Mouse (Mus musculus): ENCODE measurements at regions not wholly inside any gene's neighbourhood (a gene's known extent, or its start where the extent isn't known, plus 50 kb on each side); places are given as distances from the start of the nearest gene placed in this dataset.
"Not testable (repeated sequence)": the region's sequence is repeated elsewhere in the genome, so short reads cannot be mapped to it uniquely, and the experiment has no call there.

DNA sequence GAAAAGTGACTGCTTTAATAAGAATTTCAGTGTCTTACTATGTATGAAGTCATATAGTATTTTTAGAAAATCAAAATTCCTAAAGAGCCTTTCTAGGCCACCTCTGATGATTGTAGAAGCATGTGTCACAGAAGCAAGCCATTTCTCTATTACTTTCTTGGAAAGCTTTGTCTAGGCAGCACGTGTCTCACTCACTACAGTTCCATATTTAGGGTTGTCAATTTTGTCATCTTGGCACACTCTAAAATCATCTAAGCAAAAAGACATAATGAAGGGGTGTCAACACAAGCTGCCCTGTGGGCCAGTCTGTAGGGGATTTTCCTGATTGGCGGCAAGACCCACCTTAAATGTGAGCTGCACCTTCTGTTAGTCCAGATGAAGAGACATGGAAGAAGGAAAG lies 723.1 kb upstream of the Brinp1 start:
- DNase-seq: no peak
- intact Hi-C loops (cut with DNase I): no loop called here

DNA sequence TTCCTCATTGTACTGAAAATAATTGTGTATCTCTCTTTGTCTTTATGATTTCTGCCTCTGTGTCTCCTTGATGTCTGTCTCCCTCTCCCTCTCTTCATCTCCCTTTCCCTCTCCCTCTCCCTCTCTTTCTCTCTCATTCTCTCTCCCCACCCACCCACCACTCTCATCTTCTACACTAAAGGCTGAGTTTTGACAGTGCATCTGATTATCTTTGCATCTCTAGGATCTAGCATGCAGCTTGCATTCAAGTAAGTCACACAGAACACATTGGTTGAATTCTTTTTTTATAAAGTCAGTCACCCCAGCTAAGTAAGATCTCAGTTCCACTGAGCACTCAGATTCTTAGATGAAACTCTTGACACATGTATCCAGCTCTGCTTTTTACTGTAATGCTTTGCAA lies 719.3 kb upstream of the Brinp1 start:
- DNase-seq: no peak
- intact Hi-C loops (cut with DNase I): no loop called here

GRCm38 (mm10) chr4:69628908-69629307 lies 674.7 kb upstream of the Brinp1 start:
- intact Hi-C loops (cut with DNase I): no loop called here

DNA sequence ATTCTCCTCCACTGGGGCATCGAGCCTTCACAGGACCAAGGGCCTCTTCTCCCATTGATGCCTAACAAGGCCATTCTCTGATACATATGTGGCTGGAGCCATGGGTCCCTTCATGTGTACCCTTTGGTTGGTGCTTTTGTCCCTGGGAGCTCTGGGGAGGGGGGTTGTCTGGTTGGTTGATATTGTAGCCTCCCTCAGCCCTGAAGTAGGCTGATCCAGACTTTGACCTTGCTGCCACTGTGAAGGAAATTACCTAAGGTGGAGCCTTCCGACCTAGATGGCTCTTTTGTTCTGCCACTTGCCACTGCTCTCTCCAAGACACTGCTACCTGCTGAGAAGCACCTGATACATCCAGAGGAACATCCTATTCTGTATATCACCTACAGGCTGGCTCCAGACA lies 672.2 kb upstream of the Brinp1 start:
- intact Hi-C loops (cut with DNase I); DNase-seq: not testable (repeated sequence)

More at GRCm38 (mm10) chr4:69628908-69629307, 674.7 kb upstream of the Brinp1 start:
- no peak for DNase-seq

DNA sequence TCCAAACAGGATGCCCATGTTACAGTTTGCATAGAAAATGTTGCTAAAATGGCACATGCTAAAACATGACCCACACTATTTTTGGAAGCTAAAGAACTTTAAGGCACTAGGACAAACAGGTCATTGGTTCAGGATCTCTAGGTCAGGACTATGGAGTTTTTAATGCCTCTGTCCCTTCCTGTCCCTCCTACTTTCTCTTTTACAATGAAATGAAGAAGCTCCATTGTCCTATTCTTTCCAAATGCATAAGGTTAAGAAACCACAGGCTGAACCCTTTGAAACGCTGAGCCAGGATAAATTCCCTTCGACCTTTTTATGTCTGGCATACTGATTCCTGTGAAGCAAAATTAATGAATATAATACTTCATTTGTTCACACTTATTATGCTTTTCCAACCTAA lies 671.6 kb upstream of the Brinp1 start:
- intact Hi-C loops (cut with DNase I): no loop called here

GRCm38 (mm10) chr4:69621058-69621609 lies 666.9 kb upstream of the Brinp1 start:
- intact Hi-C loops (cut with DNase I): no loop called here
- DNase-seq: no peak

More for the DNA sequence above, 671.6 kb upstream of the Brinp1 start:
- no peak for DNase-seq

GRCm38 (mm10) chr4:69618161-69618730 lies 664.0 kb upstream of the Brinp1 start:
- intact Hi-C loops (cut with DNase I): no loop called here
- DNase-seq: no peak

DNA sequence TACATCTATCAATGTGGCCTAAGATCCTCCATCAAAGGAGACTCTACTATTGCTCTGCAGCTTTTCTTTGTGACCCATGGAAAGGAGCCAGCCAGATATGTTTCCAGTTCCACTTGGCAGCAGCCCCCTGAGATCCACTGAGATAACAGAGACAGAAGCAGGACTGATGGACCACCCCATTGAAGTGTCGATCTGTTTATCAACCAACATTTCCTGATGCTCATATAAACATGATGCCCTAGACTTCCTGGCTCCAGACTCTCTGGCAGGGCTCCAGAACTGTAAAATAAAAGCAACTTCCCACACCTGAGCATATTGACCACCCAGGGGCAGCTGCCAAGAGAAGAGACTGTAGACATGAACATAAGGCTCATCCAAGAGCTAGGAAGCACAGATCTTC lies 660.7 kb upstream of the Brinp1 start:
- intact Hi-C loops (cut with DNase I): no loop called here
- DNase-seq: no peak

- intact Hi-C loops (cut with DNase I): no loop called here
- DNase-seq: peak in 1 of 2 experiments; percentile 1
Measured at GRCm38 (mm10) chr4:69611681-69612300, 657.6 kb upstream of the Brinp1 start.

DNA sequence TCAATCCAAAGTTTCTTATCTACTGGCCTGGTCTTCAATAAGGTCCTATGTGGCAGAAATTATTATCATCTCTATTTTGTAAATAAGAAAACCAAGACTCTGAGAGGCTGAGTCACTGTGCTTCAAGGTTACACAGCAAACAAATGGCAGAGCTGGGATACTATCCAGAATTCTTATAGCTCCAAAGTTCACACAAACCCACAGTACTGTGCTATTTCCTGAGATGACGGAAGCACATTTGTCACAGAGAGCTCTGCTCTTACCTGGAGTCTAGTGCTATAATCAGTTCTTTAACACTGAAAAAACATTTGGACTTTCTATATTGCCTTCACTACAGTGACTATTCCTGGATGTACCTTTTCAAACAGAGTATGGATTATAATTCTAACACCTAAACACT lies 654.7 kb upstream of the Brinp1 start:
- intact Hi-C loops (cut with DNase I): no loop called here
- no peak for DNase-seq

DNA sequence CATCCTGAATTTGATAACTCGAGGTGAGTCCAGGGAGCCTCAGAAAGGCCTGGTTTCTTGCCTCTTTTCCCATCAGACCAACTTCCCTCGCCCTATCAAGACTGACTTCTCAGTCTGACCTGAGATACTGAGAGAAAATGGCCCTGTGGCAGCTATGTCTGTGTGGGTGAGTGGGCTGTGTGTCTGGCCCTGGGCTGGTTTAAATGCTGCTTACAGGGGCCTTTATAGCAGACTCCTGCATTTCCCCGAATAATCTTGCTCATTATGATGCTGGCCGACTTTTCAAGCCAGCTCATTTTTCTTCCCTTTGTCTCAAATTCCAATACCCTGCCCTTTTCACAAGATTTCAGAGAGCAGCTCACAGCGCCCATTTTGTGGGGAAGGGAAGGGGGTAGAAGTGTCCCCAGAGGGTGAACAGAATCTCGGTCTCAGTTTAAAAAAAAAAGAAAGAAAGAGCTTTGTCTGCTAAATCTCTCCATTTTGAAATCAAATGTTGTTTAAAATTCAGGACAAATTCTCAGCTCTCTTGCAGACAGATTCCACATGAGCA lies 642.9 kb upstream of the Brinp1 start:
- no peak for DNase-seq
- intact Hi-C loops (cut with DNase I): no loop called here

GRCm38 (mm10) chr4:69594022-69594421 lies 639.8 kb upstream of the Brinp1 start:
- intact Hi-C loops (cut with DNase I): no loop called here
- DNase-seq: no peak

GRCm38 (mm10) chr4:69576256-69576655 lies 622.1 kb upstream of the Brinp1 start:
- intact Hi-C loops (cut with DNase I): no loop called here
- DNase-seq: no peak

DNA sequence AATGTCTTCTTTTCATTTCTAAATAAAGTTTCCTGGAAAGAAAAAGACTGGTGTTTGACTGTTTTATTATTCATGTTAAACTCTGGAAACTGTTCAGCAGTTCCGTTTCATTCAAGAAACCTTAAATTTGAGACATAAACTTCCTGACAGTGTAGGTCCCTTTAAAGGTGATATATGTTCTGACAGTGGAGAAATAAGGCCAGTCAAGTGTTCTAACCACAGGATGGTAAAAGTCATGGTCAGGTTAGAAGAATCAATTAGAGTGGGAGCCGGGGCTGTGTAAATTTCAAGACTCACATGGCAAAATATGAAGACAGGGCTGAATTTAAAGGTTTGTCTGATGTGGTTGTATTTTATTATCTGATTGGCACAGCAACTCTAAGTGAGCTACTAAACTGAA lies 593.9 kb upstream of the Brinp1 start:
- no peak for DNase-seq
- intact Hi-C loops (cut with DNase I): no loop called here

GRCm38 (mm10) chr4:69538172-69538908 lies 584.1 kb upstream of the Brinp1 start:
- DNase-seq: peak; percentile 36 to 55
- intact Hi-C loops (cut with DNase I): no loop called here

GRCm38 (mm10) chr4:69533107-69533506 lies 578.9 kb upstream of the Brinp1 start:
- no peak for DNase-seq
- intact Hi-C loops (cut with DNase I): no loop called here

DNA sequence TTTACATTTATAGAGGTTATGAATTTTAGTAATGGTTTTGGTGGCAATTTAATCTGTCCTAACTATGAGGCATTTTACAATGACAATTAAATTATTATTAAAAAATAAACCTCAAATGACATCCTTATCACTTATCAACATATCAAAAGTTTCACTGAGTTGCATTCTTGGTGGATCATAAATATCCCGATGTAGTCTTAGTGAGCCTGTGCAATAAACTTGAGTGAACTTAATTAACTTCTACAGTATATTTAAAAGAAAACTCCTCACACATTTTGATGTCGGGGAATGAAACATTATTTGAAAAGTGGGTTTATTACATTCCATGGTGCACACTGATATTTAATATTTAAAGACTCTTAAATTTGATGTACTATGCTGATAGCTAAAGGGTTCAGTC lies 568.9 kb upstream of the Brinp1 start:
- intact Hi-C loops (cut with DNase I): no loop called here
- DNase-seq: no peak

DNA sequence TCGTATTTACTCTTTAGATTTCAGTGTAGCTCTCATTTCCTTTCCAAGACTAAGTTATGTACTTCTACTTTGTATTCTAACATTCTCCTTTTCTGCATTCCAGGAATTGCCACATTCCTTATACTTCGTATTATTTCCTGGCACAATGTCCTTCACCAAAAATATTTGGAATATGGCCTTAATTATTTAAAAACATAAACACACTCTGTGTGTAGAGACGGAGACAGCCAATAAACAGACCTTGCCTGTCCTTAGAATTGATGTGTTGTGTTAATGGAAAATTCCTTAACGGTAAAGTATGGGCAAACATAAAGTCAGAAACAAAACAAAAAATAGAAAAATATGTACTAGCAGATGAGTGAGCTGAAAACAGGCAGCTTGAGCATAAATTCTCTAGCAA lies 554.1 kb upstream of the Brinp1 start:
- DNase-seq: no peak
- intact Hi-C loops (cut with DNase I): no loop called here

GRCm38 (mm10) chr4:69471200-69471599 lies 517.0 kb upstream of the Brinp1 start:
- no peak for DNase-seq
- intact Hi-C loops (cut with DNase I): no loop called here

DNA sequence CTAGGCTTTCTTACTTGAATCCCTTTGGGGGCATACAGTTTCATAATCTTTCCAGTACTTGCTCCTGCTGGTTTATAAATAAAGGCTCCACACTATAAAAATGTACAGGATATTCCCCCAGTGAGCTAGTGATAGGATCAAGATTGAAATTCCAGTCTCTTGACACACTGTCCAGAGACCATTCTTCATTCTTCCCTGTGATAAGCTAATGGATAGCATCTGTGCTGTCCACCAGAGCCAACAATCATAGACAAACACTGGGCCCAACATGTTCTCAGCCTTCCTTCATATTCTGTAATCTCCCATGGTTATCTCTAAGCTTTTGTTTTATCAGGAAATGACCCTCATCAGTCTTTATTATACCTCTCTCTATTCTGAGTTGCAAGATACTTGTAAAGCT lies 505.8 kb upstream of the Brinp1 start:
- DNase-seq: no peak
- intact Hi-C loops (cut with DNase I): loop anchor here (2.0 kb wide), 1 partner anchor 73 kb away; no protein-coding TSS in a partner anchor

- DNase-seq: no peak
- intact Hi-C loops (cut with DNase I): no loop called here
Measured at GRCm38 (mm10) chr4:69456420-69456819, 502.2 kb upstream of the Brinp1 start.

GRCm38 (mm10) chr4:69446161-69446560 lies 492.0 kb upstream of the Brinp1 start:
- DNase-seq: no peak
- intact Hi-C loops (cut with DNase I): no loop called here

Data from heart, postnatal 10 days (tissue).